Comparison of ENCODE assay signal across 8 mouse cellular contexts in the genomic region with DNA sequence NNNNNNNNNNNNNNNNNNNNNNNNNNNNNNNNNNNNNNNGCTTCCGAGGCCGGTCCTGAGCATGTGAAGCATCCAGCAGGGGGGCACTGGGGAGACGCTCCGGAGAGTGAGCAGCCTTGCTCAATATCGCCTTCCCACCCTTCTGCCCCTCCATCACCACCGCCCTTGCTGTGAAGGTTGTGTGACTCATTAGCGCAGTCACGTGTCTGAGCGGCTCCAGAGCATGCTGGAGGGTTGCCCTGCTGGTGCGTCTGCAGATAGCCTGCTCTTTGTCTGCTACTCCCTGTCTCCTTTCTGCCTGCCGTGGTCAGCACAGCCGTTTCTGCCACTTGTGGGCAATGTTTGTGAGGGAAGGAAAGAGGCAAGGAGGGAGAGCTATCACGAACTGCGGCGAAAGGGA. TPM values are rescaled to one million over a fixed set of nuclear protein-coding genes. Genes with fewer than 3 reads are reported as not detected.
DNase-seq lines count a peak whose midpoint lies in the region; ATAC-seq and TF ChIP-seq lines count a peak whose summit lies in the region.

No protein-coding gene starts in this region.

- H3K27me3 ChIP-seq in lung, embryonic 14.5 days (ENCODE audit: insufficient read depth, low read length): 0 out of 2 replicates have a peak, but pooled peaks cover 6% of the 10 kb centered on the region

- H3K4me3 ChIP-seq in ES-E14 (ENCODE audit: insufficient read depth in 1 of 2, low read depth in 1 of 2, low read length in 2 of 2, poor library complexity in 1 of 2, severe bottlenecking in 1 of 2): peak overlapping the region in 1 of 2 experiments; percentile 31; a peak in 2 of 4 replicates
- H3K4me3 ChIP-seq in lung, embryonic 14.5 days (ENCODE audit: low read depth, low read length): peak overlapping the region; percentile 31

- WGBS in lung, embryonic 14.5 days: under 1% methylated on average over 13 of the region's 15 CpGs

- peak overlapping the region; percentile 11; the same call in 1 of the 2 replicates for H3K9ac ChIP-seq in ES-E14 (ENCODE audit: insufficient read depth, low read depth, low read length, poor library complexity, severe bottlenecking)
- peak overlapping the region; percentile 55 for H3K9ac ChIP-seq in lung, embryonic 14.5 days

- H3K4me2 ChIP-seq in lung, embryonic 14.5 days: peak overlapping the region; percentile 66

- no peaks in the 10 kb centered on the region for H3K36me3 ChIP-seq in ES-E14 (ENCODE audit: control insufficient read depth, insufficient read depth, low read length, poor library complexity, severe bottlenecking)
- H3K36me3 ChIP-seq in lung, embryonic 14.5 days (ENCODE audit: insufficient read depth): no peaks in the 10 kb centered on the region

- ATAC-seq in hematopoietic stem cell, adult 5-6 weeks (replicated peaks in 1 of 2; ENCODE audit: insufficient read depth in 1 of 2, low FRiP score in 2 of 2, low TSS enrichment in 1 of 2, low read depth in 1 of 2, poor library complexity in 2 of 2, severe bottlenecking in 2 of 2): peak; percentile 98 to 99
- ATAC-seq in lung, embryonic 14.5 days (ENCODE audit: insufficient read depth): peak; percentile 92
- ATAC-seq in neutrophil, adult 5-6 weeks (ENCODE audit: extremely low read depth, insufficient number of reproducible peaks, low FRiP score, poor library complexity, severe bottlenecking): peak; percentile 73

- TF ChIP-seq CTCF in lung, embryonic 14.5 days (IDR thresholded peaks at IDR 0.05; ENCODE audit: low read depth): peak; percentile 75

- H3K4me1 ChIP-seq in ES-E14 (ENCODE audit: control insufficient read depth in 2 of 2, insufficient read depth in 2 of 2, low read length in 2 of 2, poor library complexity in 1 of 2): peaks cover 0 to 5% of the 10 kb centered on the region in 2 experiments; a peak in 1 of 4 replicates
- 0 out of 2 replicates have a peak, but pooled peaks cover 6% of the 10 kb centered on the region for H3K4me1 ChIP-seq in lung, embryonic 14.5 days (ENCODE audit: insufficient read depth)

- no peaks in the 10 kb centered on the region for H3K9me3 ChIP-seq in ES-E14 (ENCODE audit: control insufficient read depth, insufficient read depth, low read depth, low read length)
- no peaks in the 10 kb centered on the region for H3K9me3 ChIP-seq in lung, embryonic 14.5 days (ENCODE audit: low read depth, low read length)

- in situ Hi-C loops in ES-E14 (cut with MboI; ENCODE audit: low sequenced_read_pairs in 2 of 2, unreplicated experiment in 2 of 2): no loop called here

- H3K27ac ChIP-seq in ES-E14 (ENCODE audit: insufficient read depth, low read depth, low read length, poor library complexity, severe bottlenecking): no peak overlapping the region
- peak overlapping the region; percentile 36; the same call in 1 of the 2 replicates for H3K27ac ChIP-seq in lung, embryonic 14.5 days (ENCODE audit: low read depth)

- peak; percentile 91 for DNase-seq in ES-E14 (ENCODE audit: low read depth, low spot score)
- DNase-seq in cerebellum, adult 11-12 months: peak; percentile 88
- DNase-seq in forelimb bud, embryonic 11.5 days (ENCODE audit: low read depth, low spot score): peak; percentile 96
- DNase-seq in layer of hippocampus, adult 8-10 months (ENCODE audit: low spot score in 2 of 2): peak; percentile 80 to 83
- DNase-seq in lung, embryonic 14.5 days: peak; percentile 96
- DNase-seq in testis, postnatal 14 days (ENCODE audit: low spot score): peak; percentile 85

TF ChIP-seq in ES-E14, 5 proteins besides CTCF, POLR2A, EP300 and RAD21:
- TF ChIP-seq ZC3H11A (IDR thresholded peaks at IDR 0.05; ENCODE audit: borderline replicate concordance, low read depth, low read length): peak; percentile 3; the same call in 1 of the 2 replicates
- TF ChIP-seq CHD2 (IDR thresholded peaks at IDR 0.05; ENCODE audit: low read depth, low read length): no peak

RNA-seq across cellular contexts. Expression of gene Tlr5, which starts 28.4 kb away (rescaled TPM):
- total RNA-seq in ES-E14 (2012; rRNA removed): 0.37 and 0.54 TPM in 2 replicates
- total RNA-seq in hematopoietic stem cell, adult 5-6 weeks (2017): 1.3 TPM in 1 of 2 replicates, not detected in the other
- under 1 TPM; 0.18 to 0.55 (median 0.38) TPM for total RNA-seq in layer of hippocampus, adult 8-10 months (2022)
- polyA plus RNA-seq in lung, embryonic 14.5 days (2014; fragmentation: Nextera tagmentation; extraction: Ambion mirVana): 1.2 and 1.8 TPM in 2 replicates
- total RNA-seq in neutrophil, adult 5-6 weeks (2017): 7.4 and 12.0 TPM in 2 replicates
